Mouse (Mus musculus) retina, embryonic 14.5 days (tissue): Measurements from ENCODE around the gene Cacng2.

Experiments
- DNase-seq: peaks from one replicate; pipeline ENCODE4 v3.0.0-alpha.2; 2015; ENCODE audit warnings: low spot score

The Cacng2 gene

DNA sequence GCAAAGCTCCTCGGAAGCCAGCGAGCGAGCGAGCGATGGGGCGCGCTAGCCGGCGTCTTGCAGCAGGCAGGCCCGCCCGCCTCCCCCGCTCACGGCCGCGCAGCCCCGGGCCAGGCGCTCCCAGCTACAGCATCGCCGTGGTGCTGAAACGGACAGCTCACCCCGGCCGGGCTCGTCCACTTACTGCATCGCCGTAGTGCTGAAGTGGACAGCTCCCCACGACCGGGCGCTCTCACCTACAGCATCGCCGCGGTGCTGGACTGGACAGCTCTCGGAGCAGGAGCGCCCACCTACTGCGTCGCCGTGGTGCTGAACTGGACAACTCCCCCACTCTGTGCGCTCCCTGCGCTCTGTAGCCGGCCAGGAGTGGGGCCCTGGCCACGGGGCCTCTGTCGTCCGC lies at the start of gene Cacng2:
Gene Cacng2 (minus strand): TSS at position 325 of the 400 bp plus-strand sequence.
- peak; percentile 95 for DNase-seq

DNA sequence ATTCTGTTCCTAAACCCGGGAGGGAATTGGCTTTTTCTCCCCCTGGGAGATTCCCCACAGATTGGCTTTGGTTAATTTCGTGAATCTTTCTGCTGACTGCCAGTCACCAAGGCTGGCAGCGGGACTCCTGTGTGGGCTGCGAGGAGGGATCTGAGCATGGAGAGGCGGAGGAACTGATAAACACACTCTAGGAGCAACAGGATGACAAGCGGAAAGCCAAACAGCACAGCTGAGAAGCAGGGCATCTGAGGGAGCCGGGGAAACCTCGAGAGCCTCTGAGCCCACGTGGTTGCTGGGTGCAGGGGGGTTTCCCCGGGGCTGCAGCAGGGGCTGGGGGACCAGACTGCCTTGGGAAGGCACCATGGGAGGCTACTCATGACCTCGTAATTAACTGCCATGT lies 49.7 kb upstream of the Cacng2 start:
- no peak for DNase-seq

DNA sequence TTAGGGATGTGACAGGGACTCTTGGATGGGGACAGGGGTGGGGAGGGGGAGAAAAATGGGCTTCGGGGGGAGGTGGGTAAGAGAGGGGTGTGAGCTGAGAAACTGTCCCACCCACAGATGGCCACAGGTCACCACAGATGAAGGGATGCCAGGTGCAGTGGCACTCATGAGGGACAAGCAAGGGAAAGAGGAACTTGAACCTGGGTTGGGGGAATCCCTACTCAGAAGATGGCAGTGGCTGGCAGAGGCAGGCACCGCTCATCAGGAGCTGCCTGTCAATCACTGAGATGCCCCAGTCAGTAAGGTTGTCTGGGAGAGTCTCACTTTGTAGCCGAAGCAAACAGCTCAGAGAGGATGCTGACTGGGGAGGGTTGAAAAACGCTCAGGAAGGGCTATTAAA lies 45.5 kb upstream of the Cacng2 start:
- DNase-seq, result no peak

DNA sequence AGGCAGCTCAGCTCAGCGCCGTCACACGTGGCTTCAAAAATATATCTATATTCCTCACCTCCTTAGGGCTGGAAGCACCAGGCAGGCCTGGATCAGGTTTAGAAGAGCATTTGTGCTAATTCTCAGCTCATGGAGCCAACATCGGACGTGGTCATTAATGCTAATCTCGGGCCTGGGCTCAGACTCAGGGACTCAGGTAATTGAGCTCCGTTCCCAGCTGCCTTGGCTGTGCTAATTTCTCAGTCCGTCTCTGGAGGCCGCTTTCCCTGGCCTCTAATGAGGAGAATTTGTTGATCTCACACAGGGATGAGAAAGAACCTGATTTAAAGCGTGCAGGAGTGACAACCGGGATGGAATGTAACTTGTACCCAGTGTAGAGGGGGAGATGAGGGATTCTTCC lies 44.6 kb upstream of the Cacng2 start:
- no peak for DNase-seq

DNA sequence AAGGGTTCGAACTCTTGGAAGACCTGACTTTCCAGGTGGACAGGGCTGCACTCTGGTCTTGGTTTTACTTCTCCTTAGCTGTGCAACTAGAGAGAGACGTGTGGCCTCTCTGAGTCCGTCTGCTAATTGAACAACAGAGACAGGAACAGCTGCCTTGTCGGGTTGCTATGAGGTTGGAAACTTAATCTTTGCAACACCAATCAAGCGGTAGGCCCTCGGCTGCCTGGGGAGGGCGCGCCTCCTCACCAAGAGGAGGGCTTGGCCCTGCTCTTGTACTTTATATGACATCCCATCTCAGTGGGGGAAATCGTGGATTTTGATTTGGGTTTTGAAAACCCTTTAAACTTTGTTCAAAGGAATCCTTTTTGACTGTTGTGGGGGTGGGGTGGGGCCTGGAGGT lies 42.1 kb upstream of the Cacng2 start:
- no peak for DNase-seq

DNA sequence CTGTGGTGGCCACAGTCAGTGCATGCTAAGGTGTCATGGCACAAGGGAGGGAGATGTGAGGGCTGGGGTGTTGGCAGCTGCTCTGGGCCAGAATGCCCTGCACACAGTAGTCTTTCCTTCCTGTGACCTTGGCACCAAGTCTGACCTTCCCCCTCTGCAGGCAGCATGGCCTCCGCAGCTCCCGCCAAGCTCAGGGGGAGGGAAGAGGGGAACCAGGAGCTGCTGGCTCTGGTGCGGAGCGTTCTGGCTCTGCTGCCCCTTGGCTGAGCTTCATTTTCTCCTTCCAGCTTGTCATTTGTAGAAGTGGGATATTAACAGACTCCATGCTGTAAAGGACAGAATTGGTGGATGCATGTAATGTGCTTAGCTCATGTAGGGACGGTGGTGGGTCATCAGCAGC lies 38.5 kb upstream of the Cacng2 start:
- no peak for DNase-seq

DNA sequence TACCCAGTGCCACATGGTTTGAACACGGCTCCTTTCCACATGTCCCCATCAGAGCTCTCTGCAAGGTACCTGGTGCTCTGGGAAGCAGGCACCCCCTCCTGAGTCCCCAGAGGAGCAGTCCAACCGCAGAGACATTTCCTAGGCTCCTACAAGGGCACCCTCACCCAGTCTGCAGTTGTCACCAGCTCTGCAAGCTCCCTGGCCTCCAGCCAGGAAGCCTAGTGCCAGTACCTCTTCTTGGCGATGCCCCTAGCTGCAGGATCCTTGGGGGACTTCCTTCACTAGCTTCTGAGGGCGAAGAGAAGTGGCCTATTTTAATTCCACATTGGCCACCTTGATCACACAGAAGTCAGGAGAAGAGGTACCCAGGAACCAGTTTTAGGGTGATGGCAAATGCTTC lies 38.0 kb upstream of the Cacng2 start:
- DNase-seq, result no peak

DNA sequence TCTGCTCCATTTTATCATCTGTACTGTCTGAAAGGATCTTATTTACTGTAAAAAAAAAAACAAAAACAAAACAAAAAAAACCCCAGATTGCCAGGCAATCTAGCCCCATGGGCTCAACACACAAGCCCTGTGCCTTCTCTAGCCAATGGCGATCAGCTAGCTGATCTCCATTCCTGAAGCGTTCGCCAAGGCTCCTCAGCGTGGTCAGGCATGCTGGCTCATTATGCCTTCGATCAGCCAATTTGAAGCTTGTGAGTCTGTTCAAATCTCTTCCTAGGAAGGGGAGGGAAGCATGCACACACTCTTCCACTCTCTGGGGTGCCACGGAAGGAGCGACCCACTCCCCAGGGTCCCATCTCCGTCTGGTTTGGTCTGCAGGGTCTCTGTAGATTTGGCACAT lies 37.5 kb upstream of the Cacng2 start:
- DNase-seq, result no peak

- no peak for DNase-seq
Observed at GRCm38 (mm10) chr15:78155421-78155820, 35.6 kb upstream of the Cacng2 start.

GRCm38 (mm10) chr15:78153045-78153775 lies 33.4 kb upstream of the Cacng2 start:
- no peak for DNase-seq

- no peak for DNase-seq
Observed at GRCm38 (mm10) chr15:78148565-78148964, 28.7 kb upstream of the Cacng2 start.

DNA sequence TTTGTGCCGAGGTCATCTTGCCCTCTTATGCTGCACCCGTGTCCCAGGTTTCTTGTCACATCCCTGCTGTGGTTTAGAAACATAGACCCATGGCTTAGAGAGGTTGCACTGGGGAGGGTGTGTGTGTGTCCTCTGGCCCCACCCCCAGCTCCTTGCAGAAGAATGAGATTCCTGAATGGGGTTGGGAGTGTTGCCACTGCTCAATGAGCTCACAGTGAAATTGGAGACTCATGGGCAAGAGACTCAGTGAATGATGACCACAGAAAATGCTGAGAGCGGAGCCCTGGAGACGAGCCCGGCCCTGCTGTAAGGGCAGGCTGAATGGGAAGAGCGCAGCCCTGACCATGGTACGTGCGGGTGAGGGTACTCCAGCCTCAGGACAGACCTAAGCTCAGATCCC lies 20.4 kb upstream of the Cacng2 start:
- no peak for DNase-seq

DNA sequence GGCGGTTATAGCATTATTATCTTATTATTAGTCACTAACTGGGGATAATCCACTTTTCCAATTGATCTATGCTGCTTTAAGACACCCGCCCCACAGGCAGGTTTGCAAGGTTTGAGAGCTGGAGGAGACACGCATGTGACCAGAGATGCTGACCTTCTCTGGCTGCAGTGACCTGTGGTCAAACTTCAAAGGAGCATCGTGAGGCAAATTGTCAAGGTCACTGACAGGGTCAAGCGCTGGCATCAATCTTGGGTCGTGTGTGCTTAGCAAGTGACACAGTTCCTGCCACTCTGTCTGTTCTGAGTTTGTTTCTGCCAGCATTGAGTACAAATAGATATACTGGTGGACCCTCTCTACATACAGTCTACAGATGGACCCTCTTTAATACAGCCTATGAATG lies 14.8 kb upstream of the Cacng2 start:
- no peak for DNase-seq

DNA sequence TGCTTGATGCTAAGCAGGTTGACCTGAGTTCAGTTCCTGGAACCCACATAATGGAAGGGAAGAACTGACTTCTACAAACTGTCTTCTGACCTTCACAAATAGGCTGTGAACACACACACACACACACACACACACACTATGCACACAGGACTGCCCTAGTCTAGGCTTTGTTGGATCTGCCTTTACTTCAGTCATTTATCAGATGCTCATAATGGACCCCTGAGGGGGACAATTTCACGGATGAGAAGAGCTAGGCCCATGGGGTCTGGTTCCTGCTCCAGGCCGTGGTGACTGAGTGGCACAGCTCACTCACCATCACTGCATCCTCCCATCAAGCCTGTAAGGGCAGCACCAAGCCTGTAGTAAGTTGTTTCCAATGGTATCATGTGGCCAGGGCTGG lies 13.6 kb upstream of the Cacng2 start:
- no peak for DNase-seq

DNA sequence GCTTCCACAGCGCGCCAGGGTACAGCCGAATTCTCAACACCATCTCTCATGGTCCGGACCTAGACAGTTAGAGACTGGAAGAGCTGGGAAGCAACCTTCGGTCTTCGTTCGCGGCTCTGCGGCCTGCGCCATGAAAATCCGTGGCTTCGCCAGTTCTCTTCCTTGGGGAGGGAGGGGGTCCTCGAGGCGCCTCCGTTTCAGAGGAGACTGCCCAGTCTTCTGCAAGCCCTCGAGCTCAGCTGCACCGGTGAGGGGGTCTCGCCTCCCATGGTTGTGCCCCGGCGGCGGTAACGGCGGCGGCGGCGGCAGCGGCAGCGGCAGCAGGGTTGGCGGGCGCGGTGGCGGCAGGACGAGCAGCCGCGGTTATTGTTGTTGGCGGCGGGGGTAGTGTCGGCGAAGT lies 580 bp downstream of the Cacng2 start:
- no peak for DNase-seq

- no peak for DNase-seq
Observed at GRCm38 (mm10) chr15:78118275-78118995, 1.4 kb downstream of the Cacng2 start.

GRCm38 (mm10) chr15:78117731-78118130 lies 2.1 kb downstream of the Cacng2 start:
- DNase-seq, result no peak

DNA sequence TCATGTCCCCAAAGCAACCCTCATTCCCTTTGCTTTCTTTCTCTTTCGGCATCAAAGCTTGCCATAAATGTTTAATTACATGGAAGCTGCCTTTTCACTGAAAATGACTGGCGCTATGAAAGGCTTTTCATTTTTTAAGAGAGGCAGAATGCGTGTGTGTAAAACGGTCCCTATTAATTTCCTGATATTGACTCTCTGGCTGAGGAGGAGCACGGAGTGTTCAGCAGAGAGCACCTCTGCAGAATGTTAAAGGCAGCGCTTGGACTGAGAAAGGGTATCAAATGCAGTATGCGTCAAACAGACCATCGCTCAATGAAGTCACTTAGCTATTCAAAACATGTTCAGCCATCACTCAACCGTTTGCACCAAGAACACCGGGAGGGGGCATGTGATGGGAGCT lies 2.9 kb downstream of the Cacng2 start:
- no peak for DNase-seq

DNA sequence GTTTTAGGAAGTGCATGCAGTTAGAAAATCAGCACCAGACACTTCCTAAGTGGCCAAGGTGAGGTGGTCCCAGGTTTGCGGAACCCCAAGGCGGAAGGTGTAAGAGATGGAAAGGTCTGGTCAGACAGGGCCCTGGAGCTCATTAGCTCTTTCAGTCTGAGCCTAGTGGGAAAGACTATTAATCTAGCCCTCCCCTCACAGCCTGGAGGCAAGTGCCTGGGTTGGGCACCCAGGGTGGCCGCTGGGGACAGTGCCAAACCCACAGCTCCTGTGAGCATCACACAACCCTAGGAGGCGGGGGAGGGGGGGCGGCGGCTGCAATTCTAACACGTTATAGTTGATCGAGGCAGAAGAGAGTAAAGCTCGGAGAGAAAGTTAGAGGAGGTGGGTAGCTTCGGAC lies 3.6 kb downstream of the Cacng2 start:
- DNase-seq, result no peak

GRCm38 (mm10) chr15:78099516-78099915 lies 20.3 kb downstream of the Cacng2 start:
- DNase-seq, result no peak

DNA sequence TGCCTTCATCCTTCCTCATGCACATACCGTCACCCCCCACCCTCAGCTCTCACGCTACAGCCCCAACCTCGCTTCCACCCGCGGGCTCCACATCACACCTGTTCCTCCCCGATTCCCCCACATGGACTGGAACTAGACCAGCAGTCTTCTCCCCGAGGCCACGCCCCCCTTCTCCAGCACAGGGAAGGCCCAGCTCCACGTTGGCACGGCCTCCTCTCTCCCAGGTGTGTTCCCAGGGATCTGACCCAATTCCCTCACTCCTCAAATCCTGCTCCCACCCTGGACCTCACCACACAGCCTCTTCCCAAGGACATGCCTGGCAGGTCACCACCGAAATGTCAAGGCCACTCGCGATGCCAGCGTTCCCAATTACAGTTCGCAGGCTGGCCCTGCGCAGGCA lies 23.8 kb downstream of the Cacng2 start:
- DNase-seq, result no peak

GRCm38 (mm10) chr15:78093597-78093996 lies 26.2 kb downstream of the Cacng2 start:
- no peak for DNase-seq

DNA sequence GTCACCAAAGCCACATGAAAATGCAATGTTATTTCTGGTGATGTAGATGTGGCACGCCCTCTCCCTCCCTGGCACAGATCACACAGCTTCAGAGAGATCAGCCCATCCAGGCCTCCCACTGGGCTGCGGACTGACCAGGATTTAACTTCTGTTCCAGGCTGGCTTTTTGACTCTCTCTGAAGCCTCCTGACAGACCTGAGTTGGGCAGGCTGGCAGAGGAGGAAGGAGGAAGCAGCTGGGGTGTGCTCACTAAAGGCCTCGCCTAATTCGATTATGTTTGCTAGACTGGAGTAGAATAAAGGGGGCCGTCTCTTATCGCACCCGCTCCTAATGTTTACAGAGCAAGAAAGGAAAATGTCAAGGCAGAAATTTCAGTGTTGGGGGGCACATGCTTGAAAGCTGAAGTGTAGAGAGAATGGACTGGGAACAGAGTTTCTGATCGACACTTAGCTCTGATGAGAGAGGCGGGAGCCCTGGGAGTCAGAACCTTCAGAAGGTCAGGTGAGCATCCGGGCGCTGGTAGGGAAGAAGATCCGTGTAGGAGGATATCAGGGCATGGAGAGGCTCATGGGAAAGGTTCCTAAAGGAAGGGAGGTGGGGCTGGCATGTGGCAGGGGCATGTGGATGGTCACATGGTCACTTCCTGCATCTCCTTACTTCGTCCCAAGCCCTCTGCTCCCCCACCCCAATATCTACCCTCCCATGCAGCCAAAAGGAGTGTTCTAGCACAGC lies 36.8 kb downstream of the Cacng2 start:
- DNase-seq, result peak; percentile 75
